Mouse (Mus musculus): Measurements from ENCODE around the gene Npas3. TPM values are rescaled to one million over a fixed set of nuclear protein-coding genes. Genes with fewer than 3 reads are reported as not detected.

The Npas3 gene
- total and polyA plus RNA-seq, 3 experiments, result 0.02 to 0.64 (median 0.10) TPM

DNA sequence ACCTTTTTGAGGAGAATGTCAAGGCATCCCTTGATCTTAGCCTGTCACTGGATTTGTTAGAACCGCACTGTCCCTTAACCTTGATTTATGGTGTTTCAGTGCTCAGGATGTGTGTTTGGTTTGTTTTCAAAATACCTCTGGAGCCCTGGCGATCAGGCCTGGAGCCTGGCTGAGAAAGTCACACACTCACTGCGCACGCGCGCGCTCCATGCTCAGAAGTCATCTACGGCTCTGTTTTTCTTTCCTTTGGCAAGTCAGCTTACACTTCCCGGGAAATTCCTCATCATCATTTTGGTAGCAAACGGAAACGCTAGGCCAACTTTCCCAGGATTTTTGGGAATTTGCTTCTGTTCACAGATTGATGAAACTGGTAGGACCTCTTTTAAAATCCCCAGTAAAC, 519.9 kb downstream of the Npas3 start:
- WGBS, result 57% methylated on average over 11 of the region's 11 CpGs
- DNase-seq, result peak; percentile 21 to 34
- no peaks in the 10 kb centered on the region for H3K79me2 ChIP-seq (replicated peaks; ENCODE audit: control insufficient read depth, insufficient read depth, low read length)
- no peak for TF ChIP-seq CTCF (IDR thresholded peaks at IDR 0.05)
- TF ChIP-seq POLR2A (IDR thresholded peaks at IDR 0.05; ENCODE audit: insufficient read depth, low read depth, low read length), result no peak
- TF ChIP-seq EP300 (IDR thresholded peaks at IDR 0.05; ENCODE audit: insufficient read depth, low read depth, low read length), result no peak
- intact Hi-C loops (cut with DNase I), result no loop called here
- H3K27ac ChIP-seq, result no peak overlapping the region
- no peak overlapping the region for H3K4me3 ChIP-seq
- H3K27me3 ChIP-seq (ENCODE audit: control insufficient read depth, insufficient read depth, low read length), result no peaks in the 10 kb centered on the region
- no peaks in the 10 kb centered on the region for H3K36me3 ChIP-seq (ENCODE audit: control insufficient read depth, insufficient read depth, low read length)
- no peak overlapping the region for H3K9ac ChIP-seq (ENCODE audit: low read depth, low read length)
- no peaks in the 10 kb centered on the region for H3K4me1 ChIP-seq (ENCODE audit: control insufficient read depth, insufficient read depth, low read length)

DNA sequence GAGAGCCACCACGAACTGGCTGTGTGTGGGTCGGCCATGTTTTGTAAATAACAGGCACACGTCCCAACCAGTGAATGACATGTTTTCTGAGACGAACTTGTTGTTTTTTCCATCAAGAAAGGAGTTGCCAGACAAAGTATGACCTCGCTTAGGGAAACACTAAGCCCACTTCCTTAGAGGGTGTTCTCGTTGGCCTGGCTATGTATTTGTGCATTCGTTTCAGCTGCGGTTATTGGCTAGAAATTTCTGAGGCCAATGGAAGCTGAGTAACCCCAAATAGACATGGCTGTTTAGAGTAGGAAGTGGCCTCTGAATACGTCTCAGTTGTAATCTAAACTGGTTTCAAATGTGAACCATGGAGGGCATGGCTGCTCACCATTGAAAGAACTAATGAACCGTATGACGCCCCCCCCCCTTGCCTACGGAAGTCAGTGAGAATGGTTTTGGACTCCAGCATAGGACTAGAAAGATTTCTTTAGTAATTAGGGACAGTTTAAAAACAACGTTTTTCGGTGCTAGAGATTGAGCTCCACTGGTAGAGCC, 523.0 kb downstream of the Npas3 start:
- no peak for TF ChIP-seq CTCF (IDR thresholded peaks at IDR 0.05)
- TF ChIP-seq POLR2A (IDR thresholded peaks at IDR 0.05; ENCODE audit: insufficient read depth, low read depth, low read length), result no peak
- no peak for TF ChIP-seq EP300 (IDR thresholded peaks at IDR 0.05; ENCODE audit: insufficient read depth, low read depth, low read length)
- no peak for DNase-seq
- WGBS, result 72% methylated on average over 14 of the region's 14 CpGs
- Histone ChIP-seq H3K9ac (ENCODE audit: low read depth, low read length) (no peak overlapping the region), H3K27me3 (ENCODE audit: control insufficient read depth, insufficient read depth, low read length) (no peaks in the 10 kb centered on the region), H3K36me3 (ENCODE audit: control insufficient read depth, insufficient read depth, low read length) (no peaks in the 10 kb centered on the region), H3K4me1 (ENCODE audit: control insufficient read depth, insufficient read depth, low read length) (no peaks in the 10 kb centered on the region), H3K79me2 (replicated peaks; ENCODE audit: control insufficient read depth, insufficient read depth, low read length) (no peaks in the 10 kb centered on the region), H3K4me3 (no peak overlapping the region), H3K27ac (no peak overlapping the region)
- intact Hi-C loops (cut with DNase I), result no loop called here

DNA sequence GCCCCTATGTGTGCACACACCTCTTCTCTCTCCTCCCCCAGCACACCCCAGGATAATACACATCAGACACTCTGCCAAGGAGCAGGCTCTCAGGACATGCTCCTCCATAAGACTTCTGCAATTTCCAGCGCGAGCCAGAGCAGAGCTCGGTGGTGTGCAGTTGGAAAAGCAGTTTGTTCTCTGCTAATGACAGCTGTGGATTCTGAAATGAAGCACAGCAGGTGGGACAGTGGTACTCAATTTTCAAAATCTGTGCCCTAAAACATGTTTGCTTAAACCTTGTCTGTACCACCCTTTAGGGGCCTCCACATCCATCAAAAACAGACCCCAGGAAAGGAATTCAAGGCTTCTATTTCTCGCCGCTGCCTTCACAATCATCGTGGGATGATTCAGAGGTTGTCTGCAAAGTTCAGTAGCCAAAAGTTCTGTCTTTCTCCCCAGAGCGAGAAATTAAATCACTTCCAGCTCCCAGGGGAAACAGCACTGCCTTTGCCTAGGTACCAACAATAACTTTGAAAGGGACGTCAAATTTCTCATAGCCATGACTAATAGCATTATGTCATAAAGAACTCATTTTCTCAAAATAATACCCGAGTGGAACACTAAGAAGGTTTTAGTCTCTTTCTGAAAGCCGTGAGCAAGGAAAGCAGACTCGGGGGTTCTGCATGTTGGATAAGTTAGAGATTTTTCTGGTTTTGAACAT, 533.5 kb downstream of the Npas3 start:
- Histone ChIP-seq H3K4me1 (ENCODE audit: control insufficient read depth, insufficient read depth, low read length) (no peaks in the 10 kb centered on the region), H3K79me2 (replicated peaks; ENCODE audit: control insufficient read depth, insufficient read depth, low read length) (no peaks in the 10 kb centered on the region), H3K27ac (no peak overlapping the region), H3K4me3 (no peak overlapping the region), H3K36me3 (ENCODE audit: control insufficient read depth, insufficient read depth, low read length) (no peaks in the 10 kb centered on the region), H3K27me3 (ENCODE audit: control insufficient read depth, insufficient read depth, low read length) (no peaks in the 10 kb centered on the region), H3K9ac (ENCODE audit: low read depth, low read length) (no peak overlapping the region)
- intact Hi-C loops (cut with DNase I), result no loop called here
- DNase-seq, result no peak
- TF ChIP-seq CTCF (IDR thresholded peaks at IDR 0.05) (no peak), EP300 (IDR thresholded peaks at IDR 0.05; ENCODE audit: insufficient read depth, low read depth, low read length) (no peak), POLR2A (IDR thresholded peaks at IDR 0.05; ENCODE audit: insufficient read depth, low read depth, low read length) (no peak)
- WGBS, result 67% methylated on average over 11 of the region's 11 CpGs

DNA sequence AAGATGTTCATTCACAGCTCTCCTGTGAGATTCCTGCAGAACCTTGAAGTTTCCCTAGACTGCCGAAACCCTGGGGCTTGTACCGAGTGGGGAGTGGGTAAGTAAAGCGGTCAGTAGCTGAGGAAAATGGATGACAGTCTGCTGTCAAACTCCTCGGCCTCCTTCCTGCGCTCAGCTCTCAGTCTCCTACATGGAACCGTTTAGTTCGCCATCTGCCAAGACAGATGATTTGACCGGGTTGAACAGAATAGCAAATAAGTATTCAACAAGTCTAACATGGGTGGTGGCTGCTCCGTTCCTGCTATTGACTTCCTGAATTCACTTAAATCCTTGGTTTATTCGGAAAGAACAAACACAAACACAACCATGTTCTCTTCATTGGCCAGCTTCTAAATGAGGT, 541.0 kb downstream of the Npas3 start:
- no peaks in the 10 kb centered on the region for H3K79me2 ChIP-seq (replicated peaks; ENCODE audit: control insufficient read depth, insufficient read depth, low read length)
- H3K27ac ChIP-seq, result no peak overlapping the region
- H3K27me3 ChIP-seq (ENCODE audit: control insufficient read depth, insufficient read depth, low read length), result no peaks in the 10 kb centered on the region
- DNase-seq, result no peak
- H3K9ac ChIP-seq (ENCODE audit: low read depth, low read length), result no peak overlapping the region
- 80% methylated on average over 10 of the region's 10 CpGs for WGBS
- intact Hi-C loops (cut with DNase I), result no loop called here
- no peak overlapping the region for H3K4me3 ChIP-seq
- no peaks in the 10 kb centered on the region for H3K4me1 ChIP-seq (ENCODE audit: control insufficient read depth, insufficient read depth, low read length)
- TF ChIP-seq POLR2A (IDR thresholded peaks at IDR 0.05; ENCODE audit: insufficient read depth, low read depth, low read length), result no peak
- TF ChIP-seq EP300 (IDR thresholded peaks at IDR 0.05; ENCODE audit: insufficient read depth, low read depth, low read length), result no peak
- no peak for TF ChIP-seq CTCF (IDR thresholded peaks at IDR 0.05)
- no peaks in the 10 kb centered on the region for H3K36me3 ChIP-seq (ENCODE audit: control insufficient read depth, insufficient read depth, low read length)

DNA sequence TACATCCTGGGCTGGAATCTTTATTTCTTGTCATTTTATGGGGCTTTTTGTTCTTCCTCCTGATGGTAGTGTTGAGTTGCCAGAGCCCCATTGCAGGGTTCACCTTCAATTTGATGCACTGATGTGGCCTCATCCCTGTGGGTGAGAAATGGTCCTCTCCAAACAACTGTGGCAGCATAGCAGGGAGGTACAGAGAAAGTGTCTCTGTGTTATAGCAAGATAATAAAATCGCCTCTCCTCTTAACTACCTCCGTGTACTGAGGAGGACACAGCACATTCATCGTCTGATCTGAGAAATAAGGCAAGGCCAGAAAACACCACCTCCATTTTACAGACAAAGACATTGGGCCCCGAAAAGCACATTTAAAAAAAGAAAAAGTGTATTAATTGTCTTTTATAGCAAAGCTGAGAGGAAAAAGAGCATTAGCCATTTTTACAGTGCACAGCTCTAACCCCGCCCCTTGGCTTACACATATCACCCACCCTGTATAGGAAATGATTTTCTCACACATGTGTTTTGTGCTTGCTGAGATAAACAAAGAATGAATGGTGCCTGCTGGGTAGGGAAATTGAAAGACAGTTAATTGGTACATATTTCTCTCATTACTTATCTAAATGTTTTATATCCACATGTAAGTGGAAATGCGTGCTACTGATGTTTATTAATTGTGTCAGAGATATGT, 546.4 kb downstream of the Npas3 start:
- intact Hi-C loops (cut with DNase I), result no loop called here
- H3K9ac ChIP-seq (ENCODE audit: low read depth, low read length), result no peak overlapping the region

DNA sequence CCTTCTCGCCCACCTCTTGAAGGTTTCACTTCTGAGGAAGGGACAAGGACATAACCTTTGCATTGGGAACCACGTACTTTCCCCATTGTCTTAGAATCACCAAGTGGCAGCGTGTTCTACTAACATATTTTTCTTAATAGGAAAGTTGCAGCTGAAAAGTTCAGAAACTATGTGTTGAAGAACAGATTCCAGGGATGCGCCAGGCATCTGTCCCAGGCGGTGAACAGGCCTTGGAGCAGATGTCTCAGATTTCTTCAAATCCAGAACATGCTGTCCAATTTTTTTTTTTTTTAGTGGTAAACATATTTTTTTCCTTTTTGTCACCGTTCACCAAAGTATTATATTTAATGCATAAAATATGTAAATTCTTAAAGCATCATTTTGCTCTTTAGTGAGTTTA, 553.4 kb downstream of the Npas3 start:
- DNase-seq, result no peak
- H3K79me2 ChIP-seq (replicated peaks; ENCODE audit: control insufficient read depth, insufficient read depth, low read length), result no peaks in the 10 kb centered on the region
- TF ChIP-seq POLR2A (IDR thresholded peaks at IDR 0.05; ENCODE audit: insufficient read depth, low read depth, low read length) (no peak), CTCF (IDR thresholded peaks at IDR 0.05) (no peak), EP300 (IDR thresholded peaks at IDR 0.05; ENCODE audit: insufficient read depth, low read depth, low read length) (no peak)
- no peaks in the 10 kb centered on the region for H3K4me1 ChIP-seq (ENCODE audit: control insufficient read depth, insufficient read depth, low read length)
- H3K36me3 ChIP-seq (ENCODE audit: control insufficient read depth, insufficient read depth, low read length), result no peaks in the 10 kb centered on the region; the same call in 1 of the 2 replicates
- 80% methylated on average over 6 of the region's 6 CpGs for WGBS
- no peaks in the 10 kb centered on the region for H3K27me3 ChIP-seq (ENCODE audit: control insufficient read depth, insufficient read depth, low read length)
- intact Hi-C loops (cut with DNase I), result no loop called here
- no peak overlapping the region for H3K27ac ChIP-seq
- no peak overlapping the region for H3K4me3 ChIP-seq
- no peak overlapping the region for H3K9ac ChIP-seq (ENCODE audit: low read depth, low read length)

More for the DNA sequence above, 546.4 kb downstream of the Npas3 start:
- Histone ChIP-seq H3K79me2 (replicated peaks; ENCODE audit: control insufficient read depth, insufficient read depth, low read length) (no peaks in the 10 kb centered on the region), H3K27ac (no peak overlapping the region), H3K36me3 (ENCODE audit: control insufficient read depth, insufficient read depth, low read length) (no peaks in the 10 kb centered on the region; the same call in 1 of the 2 replicates), H3K27me3 (ENCODE audit: control insufficient read depth, insufficient read depth, low read length) (no peaks in the 10 kb centered on the region), H3K4me1 (ENCODE audit: control insufficient read depth, insufficient read depth, low read length) (no peaks in the 10 kb centered on the region), H3K4me3 (no peak overlapping the region)
- TF ChIP-seq CTCF (IDR thresholded peaks at IDR 0.05) (no peak), POLR2A (IDR thresholded peaks at IDR 0.05; ENCODE audit: insufficient read depth, low read depth, low read length) (no peak), EP300 (IDR thresholded peaks at IDR 0.05; ENCODE audit: insufficient read depth, low read depth, low read length) (no peak)
- DNase-seq, result no peak
- 86% methylated on average over 6 of the region's 6 CpGs for WGBS

All from heart, adult 2 months (tissue).